ENCODE assay signal across 25 mouse cellular contexts in genomic region chr9:43977773-43978172, GRCm38 (mm10).
"Had no signal": no experiment of that assay in that cellular context is flagged by ENCODE, and none has a peak within 500 bp of the region (broad histone marks: within the 10 kb centered on the region; RNA-seq: fewer than 3 reads in every experiment).

No protein-coding gene starts in this region.

- ATAC-seq: forebrain, embryonic 16.5 days; hindbrain, embryonic 16.5 days; inflammation-experienced regulatory T-cells, adult 6 months; intestine, embryonic 15.5 days; intestine, postnatal 0 days had no signal

- H3K27ac ChIP-seq: gastrocnemius, adult 2 months; heart, embryonic 10.5 days; hindbrain, embryonic 10.5 days; hindbrain, embryonic 12.5 days; hindbrain, embryonic 14.5 days; intestine, embryonic 15.5 days; kidney, postnatal 0 days; layer of hippocampus, adult 2 months; left cerebral cortex, adult 2 months; limb, embryonic 10.5 days; limb, embryonic 12.5 days; liver, embryonic 13.5 days; liver, embryonic 15.5 days had no signal

- H3K27me3 ChIP-seq: hindbrain, embryonic 12.5 days; intestine, embryonic 15.5 days; limb, embryonic 12.5 days; liver, embryonic 13.5 days; liver, embryonic 15.5 days had no signal

- H3K9ac ChIP-seq: heart, embryonic 12.5 days; hindbrain, embryonic 12.5 days; hindbrain, embryonic 14.5 days; intestine, embryonic 15.5 days; limb, embryonic 12.5 days; liver, embryonic 13.5 days; liver, embryonic 15.5 days had no signal

- H3K4me1 ChIP-seq: heart, embryonic 10.5 days; heart, embryonic 12.5 days; hindbrain, embryonic 12.5 days; limb, embryonic 12.5 days; liver, embryonic 15.5 days had no signal

- DNase-seq: gastrocnemius, adult 2 months; gastrocnemius, postnatal 10 days; gastrocnemius, postnatal 25 days; heart, adult 18-20 months; heart, postnatal 10 days; heart, postnatal 4 days; liver; liver, embryonic 13.5 days had no signal

- H3K9me3 ChIP-seq: heart, embryonic 10.5 days; hindbrain, embryonic 10.5 days; hindbrain, embryonic 12.5 days; intestine, embryonic 15.5 days; limb, embryonic 10.5 days; limb, embryonic 12.5 days; liver, embryonic 13.5 days; liver, embryonic 15.5 days had no signal

- H3K4me3 ChIP-seq: gastrocnemius, adult 2 months; heart, embryonic 10.5 days; heart, embryonic 12.5 days; hindbrain, embryonic 10.5 days; hindbrain, embryonic 12.5 days; intestine, embryonic 15.5 days; layer of hippocampus, adult 2 months; left cerebral cortex, adult 2 months; limb, embryonic 10.5 days; limb, embryonic 12.5 days; liver, embryonic 13.5 days; liver, embryonic 15.5 days had no signal

- H3K4me2 ChIP-seq: heart, embryonic 12.5 days; hindbrain, embryonic 12.5 days; hindbrain, embryonic 14.5 days; intestine, embryonic 15.5 days; limb, embryonic 12.5 days; liver, embryonic 11.5 days; liver, embryonic 13.5 days; liver, embryonic 15.5 days had no signal

- H3K36me3 ChIP-seq: heart, embryonic 10.5 days; heart, embryonic 12.5 days; hindbrain, embryonic 10.5 days; hindbrain, embryonic 12.5 days; intestine, embryonic 15.5 days; limb, embryonic 10.5 days; limb, embryonic 12.5 days; liver, embryonic 13.5 days; liver, embryonic 15.5 days had no signal
